Mouse (Mus musculus) embryo, embryonic 10.5 days (tissue): ENCODE results near the gene Gpx5.
"Not testable (repeated sequence)": the region's sequence is repeated elsewhere in the genome, so short reads cannot be mapped to it uniquely, and the experiment has no call there.

Experiments used
- DNase-seq: peaks from one replicate; pipeline ENCODE4 v3.0.0-alpha.2; 2015; ENCODE audit warnings: low spot score

Gene Gpx5

GRCm38 (mm10) chr13:21265736-21266135 lies 26.8 kb downstream of the Gpx5 start:
- no peak for DNase-seq

GRCm38 (mm10) chr13:21264366-21264765 lies 28.2 kb downstream of the Gpx5 start:
- DNase-seq, result peak; percentile 98

GRCm38 (mm10) chr13:21263910-21264309 lies 28.6 kb downstream of the Gpx5 start:
- DNase-seq, result peak; percentile 75

- DNase-seq, result no peak
Measured at GRCm38 (mm10) chr13:21262787-21263461, 29.6 kb downstream of the Gpx5 start.

GRCm38 (mm10) chr13:21260289-21260688 lies 32.2 kb downstream of the Gpx5 start:
- DNase-seq, result no peak

- DNase-seq, result peak; percentile 94
Measured at GRCm38 (mm10) chr13:21259677-21260113, 32.8 kb downstream of the Gpx5 start.

GRCm38 (mm10) chr13:21259171-21259631 lies 33.3 kb downstream of the Gpx5 start:
- peak; percentile 67 for DNase-seq

GRCm38 (mm10) chr13:21258524-21258923 lies 34.0 kb downstream of the Gpx5 start:
- no peak for DNase-seq

GRCm38 (mm10) chr13:21253986-21254385 lies 38.5 kb downstream of the Gpx5 start:
- peak; percentile 96 for DNase-seq

GRCm38 (mm10) chr13:21253569-21253968 lies 39.0 kb downstream of the Gpx5 start:
- no peak for DNase-seq

- DNase-seq, result peak; percentile 53
Measured at GRCm38 (mm10) chr13:21253040-21253439, 39.5 kb downstream of the Gpx5 start.

GRCm38 (mm10) chr13:21250074-21250681 lies 42.4 kb downstream of the Gpx5 start:
- peak; percentile 68 for DNase-seq

- DNase-seq, result peak; percentile 81
Measured at GRCm38 (mm10) chr13:21249022-21249421, 43.5 kb downstream of the Gpx5 start.

GRCm38 (mm10) chr13:21246276-21246675 lies 46.3 kb downstream of the Gpx5 start:
- DNase-seq, result no peak

- not testable (repeated sequence) for DNase-seq
Measured at GRCm38 (mm10) chr13:21244967-21245366, 47.6 kb downstream of the Gpx5 start.

GRCm38 (mm10) chr13:21244089-21244488 lies 48.4 kb downstream of the Gpx5 start:
- no peak for DNase-seq

GRCm38 (mm10) chr13:21243196-21243595 lies 49.3 kb downstream of the Gpx5 start:
- no peak for DNase-seq

- DNase-seq, result peak; percentile 82
Measured at GRCm38 (mm10) chr13:21242408-21243125, 50.0 kb downstream of the Gpx5 start.

- DNase-seq, result peak; percentile 88
Measured at GRCm38 (mm10) chr13:21240788-21241187, 51.7 kb downstream of the Gpx5 start.

- DNase-seq, result peak; percentile 66
Measured at GRCm38 (mm10) chr13:21237161-21237560, 55.4 kb downstream of the Gpx5 start.

- no peak for DNase-seq
Measured at GRCm38 (mm10) chr13:21236714-21237113, 55.8 kb downstream of the Gpx5 start.
